Mouse (Mus musculus) NIH3T3 (cell line): ENCODE measurements around the gene Zfp1.

ENCODE experiments used
- DNase-seq: peaks from one replicate; pipeline ENCODE4 v3.0.0-alpha.2; 2012; ENCODE audit warnings: low read depth

Gene Zfp1

GRCm38 (mm10) chr8:111625694-111626527, 17.3 kb upstream of the Zfp1 start:
- DNase-seq: peak; percentile 94

GRCm38 (mm10) chr8:111626528-111626820, 16.7 kb upstream of the Zfp1 start:
- DNase-seq: peak; percentile 79

DNA sequence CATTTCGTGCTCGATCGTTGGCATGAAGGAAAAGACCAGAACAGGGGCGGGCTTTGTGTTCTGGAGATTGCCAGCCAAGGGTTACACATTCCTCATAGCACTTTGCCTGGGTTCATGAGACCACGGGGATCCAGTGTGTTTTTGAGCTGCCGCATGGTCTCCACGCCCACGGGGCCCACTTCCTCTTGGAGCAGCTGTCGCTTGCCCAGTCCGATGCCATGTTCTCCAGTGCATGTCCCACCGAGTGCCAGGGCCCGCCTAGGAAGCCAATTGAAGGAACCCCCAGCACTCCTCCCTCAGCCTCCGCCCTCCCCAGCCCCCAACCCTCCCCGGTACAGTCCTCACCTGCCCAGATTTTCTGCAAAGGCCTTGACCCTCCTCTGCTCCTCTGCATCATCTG, 16.3 kb upstream of the Zfp1 start:
- DNase-seq: no peak

DNA sequence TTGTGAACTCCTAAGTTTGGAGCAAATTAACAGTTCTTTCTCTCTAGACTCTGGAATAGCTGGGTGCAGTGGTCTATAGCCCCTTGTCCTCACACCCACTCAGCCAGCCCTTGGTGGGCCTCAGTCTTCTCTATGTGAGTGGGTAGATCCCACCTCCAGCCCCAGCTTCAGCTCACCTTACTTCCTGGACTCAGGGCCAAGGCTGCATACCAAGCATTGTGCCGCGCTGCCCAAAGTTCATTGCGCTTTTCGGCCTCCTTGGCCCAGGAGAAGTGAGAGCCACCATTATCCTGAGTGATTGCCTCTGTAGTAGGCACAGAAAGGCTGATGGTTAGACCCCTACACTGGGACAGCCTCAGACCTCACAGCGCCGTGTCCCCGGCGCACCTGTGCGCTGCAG, 15.3 kb upstream of the Zfp1 start:
- no peak for DNase-seq

DNA sequence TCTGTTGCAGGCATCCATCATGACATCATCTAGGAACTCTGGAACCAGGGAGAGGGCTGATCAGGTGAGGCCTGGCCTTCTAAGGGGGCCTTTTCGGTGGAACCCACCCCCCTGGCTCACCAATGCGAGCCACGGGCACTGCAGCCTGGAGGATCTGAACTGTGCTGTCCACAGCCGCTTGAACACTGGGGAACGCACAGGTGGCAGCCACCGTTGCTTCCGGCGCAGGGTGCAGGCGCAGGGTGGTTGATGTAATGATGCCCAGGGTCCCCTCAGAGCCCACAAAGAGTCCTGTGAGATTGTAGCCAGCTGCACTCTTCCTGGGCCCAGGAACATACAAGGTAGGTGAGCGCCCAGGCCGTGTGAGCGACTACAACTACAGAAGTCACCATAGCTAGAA, 14.8 kb upstream of the Zfp1 start:
- no peak for DNase-seq

- DNase-seq: no peak
These were observed 14.2 kb upstream of the Zfp1 start for GRCm38 (mm10) chr8:111628894-111629501.

DNA sequence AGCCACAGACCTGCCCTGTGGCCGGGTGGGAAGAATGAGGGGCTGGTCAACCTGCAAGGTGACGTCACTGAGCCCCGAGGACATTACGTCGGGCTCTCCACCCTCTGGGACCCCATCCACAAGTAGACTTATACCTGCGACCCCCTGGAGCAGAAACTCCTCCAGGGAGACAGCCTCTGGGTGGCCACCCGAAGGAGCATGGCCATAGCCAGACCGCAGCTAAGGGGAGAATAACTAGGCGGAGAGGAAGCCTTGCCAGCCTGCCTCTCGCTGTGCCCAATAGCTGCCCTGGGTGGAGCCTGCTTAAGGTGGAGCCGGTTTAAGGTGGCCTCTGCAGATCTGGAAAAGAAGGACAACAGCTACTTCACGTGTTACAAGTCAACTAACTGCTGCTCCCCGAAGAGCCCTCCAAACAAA, 13.1 kb upstream of the Zfp1 start, which contains the start of gene Ldhd:
Gene Ldhd (minus strand): TSS at position 270 of the 417 bp plus-strand sequence.
- DNase-seq: no peak

DNA sequence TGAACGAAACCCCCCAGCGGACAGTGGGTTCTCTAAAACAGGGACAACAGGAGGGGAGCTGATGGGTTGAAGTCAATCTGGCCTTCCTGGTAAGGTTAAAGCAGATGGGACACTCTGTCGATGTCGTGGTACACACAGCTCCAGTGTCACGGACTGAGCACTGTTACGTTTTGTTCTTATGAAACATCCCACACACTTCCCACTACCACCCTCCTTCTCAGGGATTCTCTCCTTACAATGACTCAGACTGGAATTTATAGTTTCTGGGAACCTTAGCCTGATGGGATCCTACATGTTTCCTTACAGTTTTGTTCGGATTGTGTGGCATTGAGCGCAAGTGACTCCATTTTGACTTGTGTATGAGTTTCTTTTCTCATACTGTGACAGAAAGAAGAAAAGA, 11.6 kb upstream of the Zfp1 start:
- peak; percentile 38 for DNase-seq

- DNase-seq: no peak
These were observed 10.2 kb upstream of the Zfp1 start for GRCm38 (mm10) chr8:111632976-111633375.

DNA sequence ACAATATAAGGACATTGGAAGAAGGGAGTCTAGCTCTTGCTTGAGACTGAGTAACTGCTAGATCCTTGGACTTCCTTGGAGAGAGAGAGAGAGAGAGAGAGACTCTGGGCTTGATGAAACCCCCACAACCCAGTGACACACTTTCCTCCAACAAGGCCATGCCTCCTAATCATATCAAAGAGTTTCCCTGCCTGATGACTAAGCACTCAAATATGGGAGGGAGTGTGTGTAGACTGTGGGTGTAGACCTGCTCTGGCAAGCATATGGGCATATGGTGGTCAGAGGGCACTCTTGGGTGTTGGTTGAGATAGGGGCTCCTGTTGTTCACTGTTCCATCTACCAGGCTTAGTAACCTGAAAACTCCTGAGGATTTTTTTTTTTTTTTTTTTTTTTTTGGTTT, 5.1 kb upstream of the Zfp1 start:
- DNase-seq: peak; percentile 44

DNA sequence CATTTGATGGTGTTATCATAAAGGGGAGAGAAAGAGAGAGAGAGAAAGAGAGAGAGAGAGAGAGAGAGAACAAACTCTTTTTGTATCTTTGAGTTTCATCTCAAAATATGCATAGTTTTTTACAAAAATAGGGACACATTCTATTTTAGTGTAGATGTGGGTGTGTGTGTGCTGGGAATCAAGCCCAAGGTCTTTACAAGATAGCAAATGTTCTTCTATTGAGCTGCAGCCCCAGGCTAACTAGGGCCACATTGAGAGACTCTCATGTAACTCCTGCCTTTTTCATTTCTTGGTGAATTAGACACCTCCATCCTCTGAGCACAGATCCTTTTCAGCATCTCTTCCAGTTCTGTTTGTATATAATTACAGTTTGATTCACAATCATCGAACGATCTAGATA, 2.1 kb upstream of the Zfp1 start:
- no peak for DNase-seq

DNA sequence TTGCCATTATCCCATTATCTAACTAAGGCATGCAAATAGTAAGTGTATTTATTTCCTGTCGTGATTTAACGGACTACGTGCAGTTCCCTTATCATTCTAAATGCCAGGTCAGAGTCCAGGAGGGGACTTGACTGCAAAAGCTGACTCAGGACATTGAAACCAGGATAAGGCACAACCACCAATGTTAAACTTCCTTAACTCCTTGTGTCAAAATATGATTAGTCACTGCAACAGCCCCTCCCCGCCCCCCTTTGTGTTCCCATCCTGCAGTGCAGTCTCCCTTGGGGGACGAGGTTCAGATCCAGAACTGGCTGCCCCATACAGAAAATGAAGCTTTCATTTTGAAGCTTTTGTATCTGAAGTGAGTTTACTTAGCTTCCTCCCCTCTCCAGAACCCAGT, 705 bp upstream of the Zfp1 start:
- DNase-seq: peak; percentile 80

DNA sequence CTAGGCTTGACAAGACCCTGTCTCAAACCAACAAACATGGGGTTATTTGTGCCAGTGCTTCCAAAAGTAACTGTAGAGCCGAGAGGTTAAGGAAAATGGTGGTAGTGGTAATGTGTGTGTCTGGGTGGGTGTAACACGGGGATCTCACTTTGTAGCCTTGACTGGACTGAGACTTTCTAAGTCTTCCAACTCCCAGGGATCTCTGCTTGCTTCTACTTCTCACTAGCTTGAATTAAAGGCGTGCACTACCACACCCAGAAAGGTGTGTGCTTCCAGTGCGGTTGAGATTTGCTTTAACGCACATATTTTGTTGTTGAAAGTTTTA, 300 bp upstream of the Zfp1 start:
- DNase-seq: no peak

- DNase-seq: peak; percentile 36
These were observed 1.3 kb downstream of the Zfp1 start for GRCm38 (mm10) chr8:111644286-111645051.

DNA sequence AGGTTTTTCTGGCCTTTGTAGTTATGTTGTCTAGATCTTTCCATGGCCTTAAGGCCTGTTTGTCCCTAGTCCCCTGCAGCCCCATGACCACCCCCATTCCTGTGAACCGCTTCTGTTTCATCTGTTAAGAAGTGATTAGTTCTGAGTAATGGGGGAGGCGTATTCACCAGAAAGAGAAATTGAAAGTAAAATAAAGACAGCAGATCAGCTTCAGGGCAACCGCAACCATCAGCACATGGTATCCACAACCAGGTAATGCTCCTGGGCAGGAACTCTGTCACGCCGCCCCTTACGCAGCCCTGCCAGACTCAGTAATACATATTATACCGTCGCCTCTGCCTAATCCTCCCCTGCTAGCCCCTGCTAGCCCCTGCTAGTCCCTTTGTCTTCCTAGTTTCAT, 2.5 kb downstream of the Zfp1 start:
- DNase-seq: no peak

DNA sequence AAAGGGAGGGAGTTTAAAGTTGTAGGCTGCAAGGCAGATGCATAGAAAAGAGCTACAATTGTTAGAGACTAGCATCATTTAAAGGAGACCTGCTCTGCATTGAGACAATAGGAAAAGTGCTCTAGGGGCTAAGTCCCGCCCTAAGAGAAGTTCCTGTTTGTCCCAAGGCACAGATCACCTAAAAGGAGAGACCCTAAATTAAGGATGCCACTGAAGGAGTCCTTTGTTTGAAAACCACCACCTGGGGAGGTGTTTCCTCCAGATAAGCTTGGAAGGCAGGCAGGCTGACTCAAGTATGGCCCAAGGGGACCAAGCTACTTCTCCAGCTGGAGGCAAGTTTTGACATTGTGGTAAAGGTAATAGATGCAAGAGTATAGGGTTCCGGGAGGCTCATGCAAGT, 5.6 kb downstream of the Zfp1 start:
- no peak for DNase-seq

DNA sequence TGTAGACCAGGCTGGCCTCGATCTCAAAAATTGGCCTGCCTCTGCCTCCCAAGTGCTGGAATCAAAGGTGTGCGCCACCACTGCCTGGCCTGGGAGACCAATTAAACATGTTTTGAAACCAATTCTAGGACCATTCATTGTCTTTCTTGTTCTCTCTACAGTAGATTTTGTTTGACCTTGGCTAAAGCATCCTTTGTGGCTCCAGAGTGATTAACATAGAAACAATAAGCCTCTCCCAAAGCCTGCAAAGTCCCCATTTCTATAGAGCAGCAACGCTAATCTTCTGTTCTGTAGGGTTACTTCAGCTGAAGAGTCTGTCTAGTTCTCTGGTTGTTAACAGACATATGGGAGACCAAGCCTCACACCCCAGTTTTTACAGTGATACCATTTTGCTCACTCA, 7.5 kb downstream of the Zfp1 start:
- no peak for DNase-seq

GRCm38 (mm10) chr8:111653524-111653923, 10.3 kb downstream of the Zfp1 start:
- DNase-seq: no peak

- DNase-seq: no peak
These were observed 14.2 kb downstream of the Zfp1 start for GRCm38 (mm10) chr8:111657312-111657854.

DNA sequence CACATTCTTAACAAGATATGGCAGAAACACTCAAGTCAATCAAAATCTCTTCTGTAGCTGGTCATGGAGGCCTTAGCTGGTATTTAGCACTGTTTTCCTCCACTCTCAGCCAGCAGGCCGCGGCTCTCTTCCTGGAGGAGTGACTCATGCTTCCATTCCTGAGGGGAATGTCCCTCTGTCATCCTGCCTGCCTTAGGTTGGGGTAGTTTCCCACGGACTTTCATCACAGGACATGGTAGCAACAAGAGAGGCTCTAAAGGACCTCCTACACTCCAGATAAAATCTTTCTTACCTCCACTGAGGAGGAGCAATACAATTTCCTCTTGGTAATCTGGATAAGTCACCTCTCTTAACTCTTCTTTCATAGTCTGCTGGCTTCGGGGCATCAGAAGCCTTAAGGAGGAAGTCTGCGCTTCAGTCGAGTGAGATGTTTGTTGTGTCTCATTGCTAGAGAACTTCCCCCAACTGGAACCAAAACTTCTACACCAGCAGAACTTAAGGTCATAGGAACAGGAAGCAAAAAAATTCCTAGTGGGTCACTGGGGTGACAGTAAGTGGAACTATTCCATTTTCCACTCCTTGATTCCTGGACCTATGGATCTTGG, 15.7 kb downstream of the Zfp1 start:
- DNase-seq: peak; percentile 70

GRCm38 (mm10) chr8:111662473-111662872, 19.3 kb downstream of the Zfp1 start:
- DNase-seq: peak; percentile 92

DNA sequence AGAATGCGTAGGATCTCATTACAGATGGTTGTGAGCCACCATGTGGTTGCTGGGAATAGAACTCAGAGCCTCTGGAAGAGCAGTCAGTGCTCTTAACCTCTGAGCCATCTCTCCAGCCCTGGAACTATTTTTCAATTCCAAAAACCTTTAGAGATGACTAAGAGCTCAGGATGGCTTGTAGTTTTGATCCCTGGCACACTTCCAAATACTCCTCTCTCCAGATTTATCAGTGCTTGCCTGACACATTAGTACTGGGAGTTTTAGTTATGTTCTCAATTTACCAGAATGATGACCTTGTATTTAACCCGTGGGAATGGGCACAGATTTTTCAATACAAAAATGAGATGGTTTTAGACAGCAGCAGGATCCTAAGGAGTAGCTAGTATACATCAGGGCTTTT, 23.6 kb downstream of the Zfp1 start:
- DNase-seq: peak; percentile 66

GRCm38 (mm10) chr8:111676237-111676636, 33.0 kb downstream of the Zfp1 start:
- DNase-seq: peak; percentile 24
